Mouse (Mus musculus) gastrocnemius, adult 18-20 months (tissue): ENCODE data around the gene Gm7029. TPM values are rescaled to one million over a fixed set of nuclear protein-coding genes. Genes with fewer than 3 reads are reported as not detected.
"Not testable (repeated sequence)": the region's sequence is repeated elsewhere in the genome, so short reads cannot be mapped to it uniquely, and the experiment has no call there.

Experiments used
- DNase-seq: peaks from one replicate; pipeline ENCODE4 v3.0.0; 2021; ENCODE audit warnings: low spot score
- long read RNA-seq, 2 experiments: library from polyadenylated mRNA; stranded (forward); transcript quantifications; one replicate each; pipeline ENCODE4 v2.0.0; 2021
- total RNA-seq, 2 experiments: library from RNA; stranded (reverse); gene quantifications; 2 replicates each; pipeline ENCODE4 v1.2.3; 2021

The Gm7029 gene
- not detected for total RNA-seq
- long read RNA-seq, experiment 1, result 0 reads
- long read RNA-seq, experiment 2, result 0 reads

GRCm38 (mm10) chr17:33873537-33873936, at the start of gene Gm7029:
TSS of gene Gm7029 (plus strand) at chr17:33873837.
- DNase-seq, result not testable (repeated sequence)

- peak; percentile 99 for DNase-seq
Measured at GRCm38 (mm10) chr17:33824084-33824996, 49.3 kb upstream of the Gm7029 start, which contains the start of the genes Rps28 and Ndufa7. TSS of gene Rps28 (minus strand) at chr17:33824562. TSS of gene Ndufa7 (plus strand) at chr17:33824572.

DNA sequence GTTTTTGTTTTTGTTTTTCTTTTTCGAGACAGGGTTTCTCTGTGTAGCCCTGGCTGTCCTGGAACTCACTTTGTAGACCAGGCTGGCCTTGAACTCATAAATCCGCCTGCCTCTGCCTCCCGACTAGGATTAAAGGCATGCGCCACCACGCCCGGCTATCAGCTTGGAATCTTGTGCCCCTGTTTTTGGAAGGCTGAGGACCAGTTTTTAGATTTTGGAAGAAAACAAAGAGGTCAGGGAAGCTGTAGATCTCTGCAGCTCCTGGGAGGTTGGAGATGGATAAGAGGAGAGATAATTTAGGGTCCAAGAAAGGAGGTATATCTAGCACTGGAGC, 48.7 kb upstream of the Gm7029 start:
- not testable (repeated sequence) for DNase-seq

DNA sequence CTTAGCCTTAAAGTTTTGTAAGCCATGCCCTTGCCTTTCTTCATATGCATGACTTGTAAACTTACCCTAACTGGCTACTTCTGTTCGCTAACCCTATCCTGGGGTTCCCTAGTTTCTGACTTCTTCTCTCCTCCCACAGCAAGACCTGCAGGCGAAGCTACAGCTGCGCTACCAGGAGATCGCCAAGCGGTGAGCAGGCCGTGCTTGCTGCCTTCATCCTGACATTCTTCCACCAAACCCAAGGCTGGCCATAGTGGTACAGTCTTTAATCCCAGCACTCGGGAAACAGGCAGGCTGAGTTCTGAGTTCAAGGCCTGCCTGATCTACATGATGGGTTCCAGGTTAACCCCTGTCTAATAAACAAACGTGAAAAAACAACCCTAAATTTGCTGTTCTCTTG, 48.2 kb upstream of the Gm7029 start:
- no peak for DNase-seq

- DNase-seq, result peak; percentile 81
Measured at GRCm38 (mm10) chr17:33826850-33827249, 46.8 kb upstream of the Gm7029 start.

GRCm38 (mm10) chr17:33828892-33829291, 44.7 kb upstream of the Gm7029 start:
- peak; percentile 46 for DNase-seq

- no peak for DNase-seq
Measured at GRCm38 (mm10) chr17:33829561-33829960, 44.1 kb upstream of the Gm7029 start.

DNA sequence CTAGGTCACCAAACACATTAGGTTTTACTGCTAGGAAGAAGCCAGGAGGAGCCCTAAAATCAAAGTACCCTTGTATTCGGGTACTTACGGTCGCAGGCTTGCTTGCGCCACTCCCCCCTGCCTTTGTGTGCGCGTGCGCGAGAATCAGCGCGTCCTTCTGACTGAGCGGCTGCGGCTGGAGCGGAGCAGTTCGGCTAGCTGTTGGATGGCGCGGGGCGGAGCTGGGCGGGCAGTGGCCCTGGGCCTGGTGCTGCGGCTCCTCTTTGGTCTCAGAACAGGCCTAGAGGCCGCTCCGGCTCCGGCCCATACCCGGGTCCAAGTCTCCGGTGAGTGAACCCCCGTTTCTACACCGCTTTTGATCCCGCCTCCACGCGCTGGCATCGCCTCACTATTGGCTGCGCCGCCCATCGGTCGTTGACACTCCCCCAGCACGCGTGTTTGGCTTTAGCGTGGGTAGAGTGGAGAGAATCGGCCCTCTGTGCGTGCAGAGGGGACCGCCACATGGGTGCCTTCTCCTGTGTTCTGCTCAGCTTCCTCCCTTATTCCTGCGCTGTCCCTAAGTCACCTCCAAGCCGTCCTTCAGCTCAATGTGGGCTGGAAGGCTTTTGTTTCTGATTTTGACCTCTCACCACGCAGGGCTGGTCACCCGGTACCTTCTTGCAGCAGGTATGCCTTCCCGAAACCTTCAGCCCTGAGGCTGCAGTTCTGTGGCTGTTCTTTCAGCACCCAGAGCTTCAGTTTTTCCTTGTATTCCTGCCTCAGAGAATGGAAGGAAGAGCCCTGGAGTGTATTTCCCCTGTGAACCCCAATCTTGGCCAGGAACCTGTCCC, 30.5 kb upstream of the Gm7029 start, which contains the start of gene Cd320:
Gene Cd320, plus strand, starts transcription at position 126 of the 830 bp plus-strand sequence.
- DNase-seq, result peak; percentile 92

DNA sequence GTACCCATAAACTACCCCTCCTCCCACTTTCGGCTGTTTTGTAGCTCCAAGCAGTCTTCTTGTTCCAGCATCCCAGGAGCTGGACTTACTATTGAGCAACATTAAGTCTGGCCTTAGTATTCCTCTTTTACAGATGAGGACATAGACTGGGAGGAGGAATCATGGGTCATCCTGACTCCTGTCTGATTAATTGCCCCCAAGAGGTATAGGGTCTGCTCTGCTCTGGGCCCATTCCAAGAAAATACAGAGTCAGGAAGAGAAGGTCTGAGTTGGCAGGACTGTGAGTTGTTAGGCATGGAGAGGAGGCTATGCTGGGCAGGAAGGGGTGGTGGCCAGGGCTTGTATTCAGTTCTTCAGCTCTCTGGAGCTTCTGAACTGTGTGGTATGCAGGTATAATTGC, 29.4 kb upstream of the Gm7029 start:
- DNase-seq, result no peak

DNA sequence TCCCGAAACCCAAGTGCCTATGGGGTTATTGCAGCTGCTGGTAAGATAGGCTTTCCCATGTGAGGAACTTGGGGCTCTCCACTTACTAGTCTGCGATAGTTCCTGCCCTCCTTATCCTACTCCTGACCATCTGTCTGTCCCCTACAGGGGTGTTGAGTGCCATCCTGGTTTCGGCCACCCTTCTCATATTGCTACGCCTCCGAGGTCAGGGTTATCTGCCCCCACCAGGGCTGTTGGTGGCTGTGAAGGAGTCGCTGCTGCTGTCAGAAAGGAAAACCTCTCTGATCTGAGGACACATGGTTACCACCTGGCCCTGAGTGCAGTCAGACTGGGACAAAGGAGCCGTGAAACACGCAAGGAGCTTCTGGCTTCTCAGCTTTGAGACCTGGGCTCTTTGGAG, 25.5 kb upstream of the Gm7029 start:
- DNase-seq, result no peak

GRCm38 (mm10) chr17:33851331-33851730, 22.3 kb upstream of the Gm7029 start:
- no peak for DNase-seq

DNA sequence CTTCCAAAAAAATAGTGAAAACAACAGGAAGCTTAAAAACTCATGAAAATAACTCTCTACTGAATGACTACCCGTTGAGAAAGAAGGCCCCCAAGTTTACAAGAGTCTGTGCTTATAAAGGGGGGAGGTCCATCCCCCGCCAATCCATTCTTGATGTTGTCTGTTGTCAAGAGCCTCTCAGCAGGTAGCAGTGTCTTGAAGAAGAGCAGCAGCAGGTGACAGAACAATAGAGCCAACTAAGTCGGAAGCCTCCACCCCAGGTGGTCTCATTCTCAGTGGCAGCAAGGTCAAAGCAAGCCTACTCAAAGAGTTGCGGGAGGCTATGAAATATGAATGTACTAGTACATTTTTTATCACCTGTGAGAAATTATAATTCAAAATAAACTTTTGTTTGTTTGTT, 15.8 kb upstream of the Gm7029 start:
- no peak for DNase-seq

DNA sequence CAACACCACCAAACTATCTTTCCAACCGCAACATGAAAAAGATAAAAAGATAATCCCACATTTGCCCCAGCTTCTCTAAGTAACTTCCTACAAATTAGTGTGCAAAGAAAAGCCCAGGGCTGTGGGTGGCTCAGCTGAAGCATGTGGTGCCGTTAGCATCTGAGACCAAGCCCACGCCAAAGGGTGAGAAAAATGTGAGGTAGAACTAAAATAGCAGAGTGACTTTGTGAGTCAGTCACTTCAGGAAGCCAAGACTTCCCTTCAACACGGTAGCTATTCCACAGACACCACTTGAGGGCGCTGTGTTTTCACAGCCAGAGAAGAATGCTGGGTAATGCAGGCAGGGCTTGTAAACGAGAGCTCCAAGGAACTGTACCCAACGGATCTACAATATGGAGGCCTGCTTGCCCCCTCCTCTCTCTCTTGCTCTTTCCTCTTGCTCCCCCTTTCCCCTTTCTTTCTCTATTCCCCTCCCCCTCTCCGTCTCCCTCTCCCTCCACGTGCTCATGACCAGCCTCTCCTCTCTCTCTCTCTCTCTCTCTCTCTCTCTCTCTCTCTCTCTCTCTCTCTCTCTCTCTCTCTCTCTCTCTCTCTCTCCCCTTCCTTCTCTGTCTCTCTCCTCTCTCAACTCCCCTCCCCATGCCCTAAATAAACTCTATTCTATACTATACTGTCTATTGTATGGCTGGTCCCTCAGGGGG, 8.2 kb upstream of the Gm7029 start:
- DNase-seq, result peak; percentile 42

GRCm38 (mm10) chr17:33874411-33874810, 774 bp downstream of the Gm7029 start:
- no peak for DNase-seq

DNA sequence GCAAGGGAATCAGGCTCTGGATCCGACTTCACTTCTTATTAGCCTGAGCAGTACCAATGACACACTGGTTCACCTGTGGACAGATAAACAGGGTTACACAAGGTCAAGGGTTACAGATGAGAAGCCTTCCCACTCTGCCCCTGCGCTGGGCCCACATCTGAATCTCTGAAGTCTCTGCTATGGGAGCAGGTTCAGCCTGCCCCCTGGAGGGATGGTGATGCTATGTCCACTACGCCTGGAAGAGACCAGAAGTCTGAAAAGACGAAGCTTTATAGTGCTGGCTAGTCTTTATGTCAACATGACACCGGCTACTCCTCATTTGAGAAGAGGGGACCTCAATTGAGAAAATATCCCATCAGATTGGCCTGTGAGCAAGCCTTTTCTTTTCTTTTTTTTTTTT, 2.2 kb downstream of the Gm7029 start:
- DNase-seq, result not testable (repeated sequence)

GRCm38 (mm10) chr17:33884320-33884719, 10.7 kb downstream of the Gm7029 start:
- not testable (repeated sequence) for DNase-seq

DNA sequence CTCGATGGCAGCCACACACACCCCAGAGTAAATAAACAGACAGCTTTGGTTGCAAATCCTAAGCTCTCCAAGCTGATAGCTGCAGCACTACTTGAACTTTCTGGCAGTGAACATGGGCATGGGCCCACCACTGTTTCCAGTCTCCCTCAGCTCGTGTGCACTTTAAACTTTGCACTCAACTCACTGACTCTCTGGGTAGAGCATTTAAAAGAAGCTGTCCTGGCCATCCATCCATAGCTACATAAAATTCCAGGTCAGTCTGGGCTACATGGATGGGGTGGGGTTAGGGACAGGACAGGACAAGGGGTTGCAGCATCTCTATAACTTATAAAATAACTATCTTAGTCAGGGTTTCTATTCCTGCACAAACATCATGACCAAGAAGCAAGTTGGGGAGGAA, 14.2 kb downstream of the Gm7029 start:
- not testable (repeated sequence) for DNase-seq

GRCm38 (mm10) chr17:33888230-33888629, 14.6 kb downstream of the Gm7029 start:
- DNase-seq, result not testable (repeated sequence)

- DNase-seq, result not testable (repeated sequence)
Measured at GRCm38 (mm10) chr17:33889941-33890532, 16.4 kb downstream of the Gm7029 start.

DNA sequence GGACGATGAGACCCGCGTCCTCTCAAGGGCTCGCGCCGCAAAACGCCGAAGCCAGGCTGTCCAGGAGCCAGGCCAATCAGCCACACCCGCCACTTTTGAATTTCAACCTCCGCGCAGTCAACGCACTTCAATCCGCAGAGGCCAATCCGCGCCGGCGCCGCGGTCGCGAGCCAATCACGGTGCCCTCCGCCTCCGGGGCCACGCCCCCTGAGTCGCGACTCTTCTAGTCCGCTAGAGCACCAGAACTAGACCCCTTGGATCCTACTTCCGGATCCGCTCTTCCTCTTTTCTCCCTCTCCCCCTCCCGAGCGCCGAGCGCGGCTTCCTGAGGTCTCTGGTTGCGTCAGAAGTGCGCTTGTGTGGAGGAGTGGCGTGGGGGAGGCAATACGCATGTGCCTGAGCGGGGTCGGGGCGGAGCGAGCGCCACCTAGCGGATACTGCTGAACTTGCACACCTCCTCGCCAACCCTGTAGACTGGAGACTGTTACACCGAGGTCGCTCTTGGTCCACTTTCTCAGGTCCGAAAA, 17.0 kb downstream of the Gm7029 start, which contains the start of gene Kifc1:
Gene Kifc1, minus strand, starts transcription at position 129 of the 527 bp plus-strand sequence.
- DNase-seq, result peak; percentile 99

- no peak for DNase-seq
Measured at GRCm38 (mm10) chr17:33891357-33891756, 17.7 kb downstream of the Gm7029 start.
